Mouse (Mus musculus): Measurements from ENCODE around the gene 9130230L23Rik.

DNA sequence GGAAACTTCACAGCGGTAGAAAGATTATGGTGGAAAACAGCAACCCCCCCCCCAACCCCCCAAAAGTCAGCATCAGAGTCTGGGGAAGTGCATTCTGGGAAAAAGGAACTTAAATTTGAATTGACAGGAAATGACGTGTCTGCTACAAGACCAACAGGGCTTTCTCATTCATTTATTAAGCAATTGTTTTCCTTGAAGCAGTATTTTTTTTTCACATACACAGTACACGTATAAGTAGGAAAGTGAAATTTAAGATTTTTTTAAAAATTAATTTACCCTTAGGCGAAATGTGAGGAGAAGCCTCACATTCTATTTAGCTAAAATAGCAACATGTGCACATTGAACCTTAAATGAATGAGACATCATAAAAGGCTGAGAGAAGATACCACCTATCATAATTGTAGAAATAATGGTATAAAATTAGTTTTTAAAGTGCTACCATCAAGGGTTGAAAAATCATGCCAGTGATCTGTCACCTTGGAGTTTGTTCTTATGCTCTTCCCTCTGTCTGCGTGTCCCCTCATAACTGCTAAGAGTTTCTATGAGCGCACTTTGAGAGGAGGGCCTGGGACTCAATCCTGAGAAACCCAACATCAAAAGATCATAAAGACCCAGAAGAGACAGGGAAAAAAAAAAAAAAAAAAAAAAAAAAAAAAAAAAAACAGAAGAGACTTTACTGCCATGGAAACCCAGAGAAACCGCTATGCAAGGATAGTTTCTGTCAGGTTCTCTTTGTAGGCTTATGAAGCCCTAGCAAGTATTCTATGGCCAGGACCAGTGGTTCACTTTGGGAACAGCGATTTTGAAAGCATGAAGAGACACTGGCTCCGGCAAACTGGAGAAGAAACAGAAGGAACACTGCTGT, 47.7 kb downstream of the 9130230L23Rik start:
- no peak for TF ChIP-seq CTCF (IDR thresholded peaks at IDR 0.05)
- 0 out of 2 replicates have a peak, but pooled peaks have one; percentile 23 for TF ChIP-seq EP300 (IDR thresholded peaks at IDR 0.05)
